Mouse (Mus musculus) embryonic fibroblast, embryonic 13.5 days (primary cell): ENCODE measurements around the gene Rhot1.

Experiments
- CTCF ChIP-seq: IDR thresholded peaks from 2 replicates; pipeline ENCODE4 v1.5.1; 2011; ENCODE audit warnings: mild to moderate bottlenecking, control low read depth, low read length, moderate library complexity, borderline replicate concordance; ENCODE audit not compliant: insufficient read depth
- POLR2A ChIP-seq: IDR thresholded peaks from 2 replicates; pipeline ENCODE4 v1.6.1; 2011; ENCODE audit warnings: low read depth, mild to moderate bottlenecking, control low read depth, low read length, moderate library complexity

GRCm38 (mm10) chr11:80238306-80238705 lies 29.5 kb downstream of the Rhot1 start:
- no peak for TF ChIP-seq CTCF
- no peak for TF ChIP-seq POLR2A
